Mouse (Mus musculus): ENCODE measurements at regions not wholly inside any gene's neighbourhood (a gene's known extent, or its start where the extent isn't known, plus 50 kb on each side); places are given as distances from the start of the nearest gene placed in this dataset.

DNA sequence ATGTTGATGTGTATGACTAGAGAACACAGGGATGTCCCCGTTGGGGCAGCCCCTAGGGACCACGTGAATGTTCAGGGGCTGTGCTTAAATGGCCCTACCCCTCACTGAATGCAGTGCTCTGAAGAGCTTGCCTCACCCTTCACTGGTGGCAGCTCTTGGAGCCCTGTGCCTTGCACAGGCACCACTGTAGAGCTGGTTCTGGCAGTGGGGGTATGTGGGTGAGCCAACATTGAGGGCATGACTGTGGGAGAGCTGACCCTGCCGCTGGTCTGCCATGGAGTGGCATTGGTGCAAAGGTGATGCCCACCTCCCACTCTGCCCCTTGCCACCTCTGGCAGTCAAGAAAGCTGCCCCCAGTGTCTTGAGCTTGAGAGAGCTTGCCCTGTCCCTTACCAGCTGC, 69.6 kb upstream of the Tdrd3 start:
- DNase-seq (ENCODE audit: low spot score): no peak

DNA sequence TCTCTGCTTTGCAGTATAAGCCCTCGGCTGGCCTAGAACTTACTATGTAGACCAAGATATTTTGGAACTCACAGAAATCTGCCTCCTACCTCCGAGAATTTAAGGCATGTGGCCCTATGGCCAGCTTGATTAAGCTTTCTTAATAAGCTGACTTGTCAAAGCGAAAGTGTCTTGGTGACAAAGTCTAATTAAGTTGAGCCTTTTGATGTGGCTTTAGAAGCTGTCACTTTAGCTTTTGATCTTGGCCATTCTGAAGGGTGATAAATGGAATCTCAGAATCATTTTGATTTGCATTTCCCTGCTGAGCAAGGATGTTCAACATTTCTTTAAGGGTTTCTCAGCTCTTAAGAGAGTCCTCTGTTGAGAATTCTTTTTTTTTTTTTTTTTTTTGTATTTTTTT, 67.6 kb upstream of the Tdrd3 start:
- no peak for DNase-seq (ENCODE audit: low spot score)

DNA sequence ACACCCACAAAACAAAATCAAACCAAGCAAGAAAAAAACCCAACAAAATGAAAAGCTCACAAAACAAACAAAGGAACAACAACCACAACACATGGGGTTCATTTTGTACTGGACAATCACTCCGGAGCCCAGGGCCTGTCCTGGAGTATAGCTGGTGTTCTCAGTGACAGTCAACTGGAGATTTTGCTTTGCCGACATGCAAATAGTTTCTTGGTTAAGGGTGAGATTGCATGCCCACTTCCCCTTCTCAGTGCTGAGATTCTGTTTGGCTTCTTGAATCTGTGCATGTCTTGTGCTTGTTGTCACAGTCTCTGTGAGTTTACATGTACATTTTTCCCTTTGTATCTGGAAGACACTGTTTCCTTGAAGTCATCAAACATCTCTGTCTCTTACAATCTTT, 50.6 kb upstream of the Tdrd3 start:
- no peak for DNase-seq (ENCODE audit: low spot score)
